Mouse (Mus musculus) stomach, embryonic 14.5 days (tissue): ENCODE results near the gene Lrba. TPM values are rescaled to one million over a fixed set of nuclear protein-coding genes. Genes with fewer than 3 reads are reported as not detected.

Experiments used
- ATAC-seq: fragments of 200-750 bp; cut with Nextera tagmentation; 2 replicates; pipeline ENCODE4 v1.8.0; 2017; ENCODE audit warnings: low read depth, moderate TSS enrichment; ENCODE audit not compliant: insufficient number of reproducible peaks, insufficient read depth, low FRiP score
- H3K27ac ChIP-seq: fragments of 300-500 bp; sonication (generic); 2 replicates; pipeline ENCODE4 v1.5.1; 2014; ENCODE audit warnings: mild to moderate bottlenecking, low read length, moderate library complexity, mixed read lengths
- H3K27me3 ChIP-seq: fragments of 300-500 bp; sonication (generic); 2 replicates; pipeline ENCODE4 v1.6.1; 2014; ENCODE audit warnings: low read length, control low read depth, mixed read lengths; ENCODE audit not compliant: control insufficient read depth, insufficient read depth
- H3K36me3 ChIP-seq: fragments of 300-500 bp; sonication (generic); 2 replicates; pipeline ENCODE4 v1.6.1; 2014; ENCODE audit warnings: mild to moderate bottlenecking, control low read depth, low read length, moderate library complexity, mixed read lengths; ENCODE audit not compliant: control insufficient read depth, insufficient read depth
- H3K4me1 ChIP-seq: fragments of 300-500 bp; sonication (generic); 2 replicates; pipeline ENCODE4 v1.6.1; 2014; ENCODE audit warnings: low read length, control low read depth, mixed read lengths; ENCODE audit not compliant: control insufficient read depth, insufficient read depth
- H3K4me2 ChIP-seq: fragments of 300-500 bp; sonication (generic); replicated peaks from 2 replicates; pipeline ENCODE4 v1.6.1; 2014; ENCODE audit warnings: low read depth, low read length, control low read depth
- H3K4me3 ChIP-seq: fragments of 300-500 bp; sonication (generic); 2 replicates; pipeline ENCODE4 v1.5.1; 2014; ENCODE audit warnings: low read depth, low read length, control low read depth
- H3K9ac ChIP-seq: fragments of 300-500 bp; sonication (generic); replicated peaks from 2 replicates; pipeline ENCODE4 v1.6.1; 2014; ENCODE audit warnings: low read depth, mild to moderate bottlenecking, control low read depth, low read length, moderate library complexity, mixed read lengths
- H3K9me3 ChIP-seq: fragments of 300-500 bp; sonication (generic); 2 replicates; pipeline ENCODE4 v1.6.1; 2016; ENCODE audit warnings: low read depth, low read length, control low read depth; ENCODE audit not compliant: control insufficient read depth
- WGBS: fragments of 180-500 bp; shearing (Covaris S2); extraction: QIAGEN DNeasy Blood & Tissue Kit; methylation state at CpG from one replicate; pipeline ENCODE4 v1.1.7; 2014; 5-methylcytosine and 5-hydroxymethylcytosine counted together
- polyA plus RNA-seq: library from polyadenylated mRNA; unstranded; fragments of >200 nt; fragmentation: Nextera tagmentation; extraction: Ambion mirVana; gene quantifications from 2 replicates; pipeline ENCODE4 v1.2.1, GENCODE M21; 2014

Gene Lrba
- polyA plus RNA-seq, 1 experiment from 2014 or later: 11.4 TPM

DNA sequence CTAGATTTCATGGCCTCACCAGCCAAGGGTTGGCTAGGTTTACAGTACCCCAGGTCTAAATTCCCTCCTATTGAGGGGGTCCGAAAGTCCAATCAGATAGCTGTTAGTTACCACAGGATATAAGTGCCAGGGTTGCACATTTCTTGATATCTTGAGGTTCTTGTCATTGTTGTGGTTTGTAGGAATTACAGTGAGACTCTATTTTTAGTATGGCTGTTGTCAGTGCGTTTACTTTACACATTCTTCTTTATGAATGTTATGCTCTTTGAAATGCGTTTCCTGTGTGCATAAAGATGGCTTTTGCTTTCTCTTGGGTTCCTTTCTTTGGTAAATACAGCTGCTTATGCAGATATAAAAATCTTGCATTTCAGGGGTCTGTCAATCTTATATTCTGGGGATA, 237.1 kb downstream of the Lrba start:
- H3K27ac ChIP-seq: no peak overlapping the region
- no peaks in the 10 kb centered on the region for H3K27me3 ChIP-seq
- no peaks in the 10 kb centered on the region for H3K9me3 ChIP-seq
- H3K9ac ChIP-seq: no peak overlapping the region
- no peak for ATAC-seq
- H3K4me2 ChIP-seq: no peak overlapping the region
- no peak overlapping the region for H3K4me3 ChIP-seq
- 53% methylated on average over 3 of the region's 3 CpGs for WGBS
- H3K4me1 ChIP-seq: no peaks in the 10 kb centered on the region
- no peaks in the 10 kb centered on the region for H3K36me3 ChIP-seq

DNA sequence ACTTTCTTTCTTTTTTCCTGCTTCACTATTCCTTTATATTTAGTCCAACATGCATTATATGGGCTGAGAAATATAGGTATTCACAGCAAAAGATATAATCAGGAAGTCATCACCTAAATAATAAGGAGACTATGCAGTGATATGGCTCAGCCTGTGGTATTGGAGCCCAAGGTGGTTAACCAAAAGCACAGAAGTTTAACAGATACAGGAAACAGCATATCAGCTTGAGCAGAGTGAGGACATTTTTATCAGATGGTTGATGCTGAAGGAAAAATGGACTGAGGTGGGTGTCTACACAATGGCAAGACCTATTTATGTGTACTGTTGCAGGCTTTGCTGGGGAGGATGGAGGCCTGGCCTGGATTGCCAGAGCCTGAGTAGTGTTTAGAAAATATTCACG, 265.5 kb downstream of the Lrba start:
- no peaks in the 10 kb centered on the region for H3K27me3 ChIP-seq
- WGBS: 79% methylated on average over 1 of the region's 1 CpGs
- no peak overlapping the region for H3K9ac ChIP-seq
- H3K9me3 ChIP-seq: no peaks in the 10 kb centered on the region
- no peak overlapping the region for H3K4me2 ChIP-seq
- H3K36me3 ChIP-seq: no peaks in the 10 kb centered on the region
- no peak overlapping the region for H3K4me3 ChIP-seq
- H3K4me1 ChIP-seq: no peaks in the 10 kb centered on the region
- no peak for ATAC-seq
- H3K27ac ChIP-seq: no peak overlapping the region

DNA sequence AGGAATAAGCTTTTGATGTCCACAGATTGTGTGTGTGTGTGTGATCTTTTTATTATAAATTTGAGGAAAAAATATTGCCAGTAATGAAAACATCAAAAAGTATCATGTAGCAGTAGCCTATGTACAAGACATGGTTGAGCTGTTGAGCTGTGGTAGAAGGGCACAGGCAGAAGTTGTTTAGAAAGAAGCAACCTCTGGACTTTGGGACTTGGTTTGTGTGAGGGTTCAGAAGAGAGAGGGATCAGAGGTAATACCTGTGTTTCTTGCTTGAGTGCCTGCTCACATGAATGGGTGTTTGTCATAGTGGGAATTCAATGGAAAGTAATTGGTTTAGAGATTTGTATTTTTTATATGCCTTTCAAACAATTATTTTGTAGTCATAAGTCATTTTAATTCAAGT, 276.1 kb downstream of the Lrba start:
- no peak overlapping the region for H3K27ac ChIP-seq
- H3K4me3 ChIP-seq: no peak overlapping the region
- H3K4me2 ChIP-seq: no peak overlapping the region
- H3K36me3 ChIP-seq: no peaks in the 10 kb centered on the region
- H3K27me3 ChIP-seq: no peaks in the 10 kb centered on the region
- no peak for ATAC-seq
- H3K4me1 ChIP-seq: no peaks in the 10 kb centered on the region
- H3K9me3 ChIP-seq: no peaks in the 10 kb centered on the region
- H3K9ac ChIP-seq: no peak overlapping the region

DNA sequence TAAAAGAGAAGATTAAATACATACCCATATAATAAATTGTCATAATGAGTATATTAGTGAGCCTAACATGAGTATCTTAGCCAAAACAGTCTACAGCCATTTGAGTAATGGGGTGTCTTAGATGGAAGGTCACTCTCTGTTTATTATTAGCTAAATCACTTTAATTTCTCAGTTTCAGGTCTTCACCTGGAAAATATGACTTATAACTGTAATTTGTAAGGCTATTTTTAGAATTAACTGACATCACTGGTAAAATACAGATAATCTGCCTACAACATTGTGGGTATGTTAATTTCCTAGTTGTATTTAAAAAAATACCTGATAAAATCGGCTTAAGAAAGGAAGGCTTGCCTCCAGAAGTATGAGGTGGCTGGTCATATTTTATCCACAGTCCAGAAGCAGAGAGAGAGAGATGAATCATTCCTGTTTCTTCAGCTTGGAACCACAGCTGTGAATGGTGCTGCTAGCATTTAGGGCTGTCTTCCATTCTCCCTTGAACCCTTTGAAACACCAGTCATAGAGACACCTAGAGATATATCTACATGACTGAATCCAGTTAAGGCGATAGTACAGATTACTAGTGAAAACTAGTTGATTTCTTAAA, 294.1 kb downstream of the Lrba start:
- Histone ChIP-seq H3K27me3 (no peaks in the 10 kb centered on the region), H3K9me3 (no peaks in the 10 kb centered on the region), H3K27ac (no peak overlapping the region), H3K9ac (no peak overlapping the region), H3K4me2 (no peak overlapping the region), H3K36me3 (no peaks in the 10 kb centered on the region), H3K4me1 (no peaks in the 10 kb centered on the region), H3K4me3 (no peak overlapping the region)
- 62% methylated on average over 2 of the region's 2 CpGs for WGBS
- no peak for ATAC-seq

DNA sequence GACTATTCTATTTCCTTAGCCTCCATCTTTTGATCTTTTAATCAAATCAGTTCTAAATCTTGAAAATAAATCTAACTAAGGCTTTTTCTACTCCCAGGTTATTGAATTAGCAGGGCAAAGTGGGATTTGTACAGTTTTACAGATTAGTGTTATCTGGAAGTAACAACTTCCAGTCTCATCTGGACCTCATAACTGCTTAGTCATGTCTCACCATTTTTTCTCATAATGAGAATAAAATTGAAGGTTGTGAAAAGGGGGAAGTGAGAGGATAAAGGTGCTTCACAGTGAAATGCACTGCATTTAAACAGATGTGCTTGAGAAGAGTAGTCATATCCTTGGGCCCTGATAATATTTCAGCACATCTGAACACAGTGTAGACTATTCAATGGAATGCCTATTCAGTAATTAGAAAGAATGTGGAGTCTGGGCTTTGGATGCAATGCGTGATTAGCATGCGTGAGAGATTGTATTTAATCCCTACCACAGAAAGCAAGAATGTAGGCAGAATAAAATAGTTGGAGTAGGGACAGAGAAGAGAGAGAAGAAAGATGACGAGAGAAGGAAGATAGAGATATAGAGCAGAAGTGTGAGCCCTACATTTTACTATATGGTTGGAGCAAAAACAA, 298.5 kb downstream of the Lrba start:
- H3K4me1 ChIP-seq: no peaks in the 10 kb centered on the region
- H3K27me3 ChIP-seq: no peaks in the 10 kb centered on the region
- no peak overlapping the region for H3K27ac ChIP-seq
- H3K4me3 ChIP-seq: no peak overlapping the region
- H3K4me2 ChIP-seq: no peak overlapping the region
- no peaks in the 10 kb centered on the region for H3K9me3 ChIP-seq
- H3K9ac ChIP-seq: no peak overlapping the region
- H3K36me3 ChIP-seq: no peaks in the 10 kb centered on the region
- ATAC-seq: no peak
- WGBS: 90% methylated on average over 3 of the region's 3 CpGs

DNA sequence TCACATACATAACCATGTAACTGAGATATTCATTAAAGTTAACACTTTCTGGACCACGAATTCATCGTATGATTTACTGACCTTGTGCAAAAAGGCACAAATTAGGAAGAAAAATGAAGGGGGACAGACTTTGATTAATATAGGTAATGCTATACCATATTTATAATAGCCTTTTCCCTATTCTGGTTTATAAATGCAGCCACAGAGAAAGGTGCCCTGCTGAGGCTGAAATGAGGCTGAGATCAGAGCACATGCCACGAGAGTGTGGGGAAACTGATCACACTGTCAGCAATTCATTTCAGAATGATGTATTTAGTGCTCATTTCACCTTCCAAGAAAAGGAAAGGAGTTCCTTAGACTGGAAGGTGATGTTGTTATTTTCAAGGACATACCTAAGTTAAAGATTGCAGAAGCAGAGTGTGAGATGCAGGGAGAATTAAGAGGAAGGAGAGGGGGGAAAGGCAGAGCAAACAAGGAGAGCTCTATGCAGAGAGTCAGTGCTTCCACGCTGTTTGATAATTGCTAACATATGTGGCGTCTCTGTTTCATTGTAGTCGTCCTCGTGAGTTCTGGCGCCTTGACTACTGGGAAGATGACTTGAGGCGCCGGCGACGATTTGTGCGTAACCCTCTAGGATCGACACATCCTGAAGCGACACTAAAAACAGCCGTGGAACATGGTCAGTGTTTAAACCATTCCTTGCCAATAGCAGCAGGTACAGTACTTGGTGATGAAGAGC, 307.2 kb downstream of the Lrba start:
- WGBS: 68% methylated on average over 16 of the region's 16 CpGs

DNA sequence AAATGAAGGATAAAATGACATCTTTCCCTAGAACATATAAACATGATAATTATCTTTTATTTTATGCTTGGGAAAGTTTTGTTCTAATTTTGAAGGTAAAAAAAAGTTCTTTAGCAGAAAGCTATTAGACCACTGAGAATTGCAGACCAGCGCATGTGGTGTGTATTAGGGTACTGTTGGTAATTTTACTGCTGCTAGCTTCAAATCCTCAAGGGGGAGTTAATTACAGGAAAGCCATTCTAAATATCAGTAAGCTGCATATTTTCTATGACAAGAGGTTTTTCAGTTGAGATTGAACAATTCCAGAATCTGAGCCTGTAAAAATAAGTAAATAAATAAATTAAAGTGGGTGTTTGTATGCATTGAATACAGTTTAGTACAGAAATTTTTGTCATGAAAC, 312.3 kb downstream of the Lrba start:
- no peaks in the 10 kb centered on the region for H3K9me3 ChIP-seq
- WGBS: 86% methylated on average over 1 of the region's 1 CpGs
- no peak overlapping the region for H3K4me2 ChIP-seq
- no peak for ATAC-seq
- no peaks in the 10 kb centered on the region; the same call in 1 of the 2 replicates for H3K27me3 ChIP-seq
- H3K9ac ChIP-seq: no peak overlapping the region
- no peak overlapping the region for H3K4me3 ChIP-seq
- H3K36me3 ChIP-seq: no peaks in the 10 kb centered on the region
- no peak overlapping the region for H3K27ac ChIP-seq
- peaks cover 4% of the 10 kb centered on the region; the same call in 1 of the 2 replicates for H3K4me1 ChIP-seq

More for the DNA sequence above, 307.2 kb downstream of the Lrba start:
- Histone ChIP-seq H3K9ac (no peak overlapping the region), H3K36me3 (no peaks in the 10 kb centered on the region), H3K4me1 (no peaks in the 10 kb centered on the region), H3K27me3 (no peaks in the 10 kb centered on the region), H3K4me2 (no peak overlapping the region), H3K4me3 (no peak overlapping the region), H3K27ac (no peak overlapping the region), H3K9me3 (no peaks in the 10 kb centered on the region)
- no peak for ATAC-seq

DNA sequence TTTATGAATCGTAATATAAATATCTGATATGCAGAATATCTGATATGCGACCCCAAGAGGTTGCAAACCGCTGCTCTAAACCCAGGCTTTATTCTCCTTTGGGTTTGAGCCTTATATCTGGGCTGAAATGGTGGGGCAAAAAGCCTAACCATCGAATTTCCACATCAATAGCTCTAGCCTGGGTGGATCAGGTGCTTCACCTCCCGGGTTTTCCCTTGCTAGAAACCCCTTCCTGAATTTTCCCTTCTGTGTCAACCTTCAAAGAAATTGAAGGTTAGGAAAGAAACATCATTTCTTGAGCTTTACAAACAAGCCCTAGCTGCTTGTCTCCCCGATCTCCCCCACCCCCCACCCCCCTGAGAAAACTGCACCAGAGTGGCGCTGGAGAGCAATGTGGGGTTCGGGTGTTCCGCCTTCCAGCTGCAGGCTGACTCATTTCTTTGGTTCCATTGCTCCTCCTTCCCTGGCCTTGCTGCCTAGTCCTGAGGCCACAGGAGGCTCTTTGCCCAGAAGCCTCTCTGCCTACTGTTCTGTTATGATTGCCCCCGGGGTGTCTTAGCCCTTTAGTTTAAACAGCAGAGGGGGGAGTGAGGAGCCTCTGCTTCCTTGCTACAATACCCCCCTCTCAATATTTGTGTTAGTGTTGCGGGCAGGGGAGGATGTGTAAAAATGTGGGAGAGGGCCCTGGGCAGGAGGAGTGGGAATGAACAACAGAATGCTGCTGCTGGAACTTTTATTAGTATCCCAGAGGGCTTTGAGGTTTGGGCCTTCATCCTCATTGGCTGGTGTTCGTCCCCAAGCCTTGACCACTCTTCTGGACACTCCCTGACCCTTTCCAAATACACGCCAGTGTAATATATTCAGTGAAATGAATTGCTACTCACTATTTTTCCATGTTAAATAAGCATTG, 314.4 kb downstream of the Lrba start:
- Histone ChIP-seq H3K27me3 (no peaks in the 10 kb centered on the region; the same call in 1 of the 2 replicates), H3K4me1 (peaks cover 4% of the 10 kb centered on the region; the same call in 1 of the 2 replicates), H3K36me3 (no peaks in the 10 kb centered on the region), H3K9me3 (no peaks in the 10 kb centered on the region), H3K27ac (no peak overlapping the region), H3K9ac (no peak overlapping the region), H3K4me3 (no peak overlapping the region), H3K4me2 (no peak overlapping the region)
- ATAC-seq: no peak
- 27% methylated on average over 13 of the region's 13 CpGs for WGBS
